Mouse (Mus musculus): ENCODE results near the gene Pfn4. TPM values are rescaled to one million over a fixed set of nuclear protein-coding genes. Genes with fewer than 3 reads are reported as not detected.
A peak's percentile ranks its signal among the peaks of the same experiment; 100 is the strongest.
"Not testable (repeated sequence)": the region's sequence is repeated elsewhere in the genome, so short reads cannot be mapped to it uniquely, and the experiment has no call there.

Pfn4 gene
- polyA plus RNA-seq, 1 experiment from 2014 or later, result 1.7 TPM

DNA sequence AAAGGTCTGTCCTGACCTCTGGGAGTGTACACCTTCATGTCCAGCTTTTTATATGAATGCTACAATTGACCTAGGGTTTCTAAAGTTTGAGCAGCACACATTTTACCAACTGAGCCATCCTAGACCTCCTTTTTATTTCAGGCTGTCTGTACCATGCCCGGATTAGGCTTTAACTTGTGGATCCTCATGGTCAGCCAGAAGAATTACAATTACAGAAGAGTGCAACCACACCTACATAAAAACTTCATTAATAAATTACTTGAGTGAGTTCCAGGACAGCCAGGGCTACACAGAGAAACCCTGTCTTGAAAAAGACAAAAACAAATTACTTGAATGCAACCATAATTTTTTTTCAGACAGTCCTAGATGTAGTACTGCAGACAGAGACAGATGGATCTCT lies 11.8 kb upstream of the Pfn4 start:
- Histone ChIP-seq H3K4me1 (replicated peaks) (no peaks in the 10 kb centered on the region), H3K27me3 (replicated peaks) (no peaks in the 10 kb centered on the region), H3K4me3 (replicated peaks) (no peak overlapping the region), H3K4me2 (replicated peaks) (no peak overlapping the region), H3K9me3 (no peaks in the 10 kb centered on the region), H3K36me3 (no peaks in the 10 kb centered on the region), H3K9ac (no peak overlapping the region), H3K27ac (no peak overlapping the region)
- no peak for ATAC-seq
- WGBS, result 72% methylated on average over 1 of the region's 1 CpGs

DNA sequence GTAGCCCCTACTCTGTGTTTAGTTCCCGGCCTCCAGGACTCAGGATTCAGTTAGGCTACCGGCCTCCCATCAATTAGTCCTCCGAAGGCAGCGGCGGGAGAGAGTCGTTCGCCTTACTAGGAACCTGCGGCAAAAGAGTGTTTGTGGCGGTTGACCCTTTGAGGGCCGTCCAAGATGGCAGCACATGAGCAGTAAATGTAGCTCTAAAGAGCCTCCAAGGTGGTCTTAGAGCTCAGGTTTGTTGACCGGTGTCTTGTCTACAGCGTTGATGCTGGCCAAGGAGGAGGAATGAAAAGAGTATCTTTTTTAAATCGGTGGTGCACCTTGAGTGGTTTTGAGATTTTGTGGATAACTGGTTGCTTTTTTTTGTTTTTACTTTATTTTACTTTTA lies 506 bp downstream of the Pfn4 start:
- peak overlapping the region; percentile 89 for H3K9ac ChIP-seq
- peak; percentile 35; the same call in 1 of the 2 replicates for ATAC-seq
- 22% methylated on average over 13 of the region's 13 CpGs for WGBS
- H3K4me1 ChIP-seq (replicated peaks), result 0 out of 2 replicates have a peak, but pooled peaks cover 4% of the 10 kb centered on the region
- H3K36me3 ChIP-seq, result no peaks in the 10 kb centered on the region
- H3K27me3 ChIP-seq (replicated peaks), result no peaks in the 10 kb centered on the region
- H3K27ac ChIP-seq, result peak overlapping the region; percentile 92; the same call in 1 of the 2 replicates
- H3K4me3 ChIP-seq (replicated peaks), result peak overlapping the region; percentile 69
- peak overlapping the region; percentile 89 for H3K4me2 ChIP-seq (replicated peaks)
- no peaks in the 10 kb centered on the region for H3K9me3 ChIP-seq

- no peak for ATAC-seq
Observed at GRCm38 (mm10) chr12:4774895-4775587, 6.2 kb downstream of the Pfn4 start.

DNA sequence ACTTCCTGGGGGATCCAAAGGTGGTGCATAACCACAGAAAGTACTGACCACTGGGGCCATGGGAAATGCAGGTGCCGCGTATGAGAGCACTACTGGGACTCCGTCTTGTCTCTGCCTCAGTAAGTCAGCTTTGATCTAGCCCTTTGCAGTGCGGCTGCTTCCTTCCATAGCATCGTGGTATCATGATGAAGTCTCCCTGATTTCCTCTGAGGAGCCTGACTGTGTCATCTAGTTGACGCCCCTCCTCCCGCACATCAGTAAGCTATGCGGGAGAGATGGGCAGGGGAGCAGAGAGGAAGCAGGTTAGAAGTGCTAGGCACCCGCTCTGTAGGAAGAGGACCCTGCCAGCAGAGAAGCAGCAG lies 6.7 kb downstream of the Pfn4 start:
- Histone ChIP-seq H3K36me3 (no peaks in the 10 kb centered on the region), H3K27me3 (replicated peaks) (no peaks in the 10 kb centered on the region), H3K4me1 (replicated peaks) (no peaks in the 10 kb centered on the region), H3K9ac (no peak overlapping the region), H3K9me3 (no peaks in the 10 kb centered on the region), H3K4me2 (replicated peaks) (no peak overlapping the region), H3K4me3 (replicated peaks) (no peak overlapping the region), H3K27ac (no peak overlapping the region)
- ATAC-seq, result no peak
- 77% methylated on average over 9 of the region's 9 CpGs for WGBS

More at GRCm38 (mm10) chr12:4774895-4775587, 6.2 kb downstream of the Pfn4 start:
- Histone ChIP-seq H3K4me2 (replicated peaks) (no peak overlapping the region), H3K4me1 (replicated peaks) (no peaks in the 10 kb centered on the region), H3K4me3 (replicated peaks) (no peak overlapping the region), H3K27ac (no peak overlapping the region), H3K9ac (no peak overlapping the region), H3K9me3 (no peaks in the 10 kb centered on the region), H3K36me3 (no peaks in the 10 kb centered on the region), H3K27me3 (replicated peaks) (no peaks in the 10 kb centered on the region)
- 84% methylated on average over 8 of the region's 8 CpGs for WGBS

- Histone ChIP-seq H3K4me3 (replicated peaks) (no peak overlapping the region), H3K4me2 (replicated peaks) (no peak overlapping the region), H3K4me1 (replicated peaks) (no peaks in the 10 kb centered on the region), H3K36me3 (no peaks in the 10 kb centered on the region), H3K9me3 (no peaks in the 10 kb centered on the region), H3K27me3 (replicated peaks) (no peaks in the 10 kb centered on the region), H3K27ac (no peak overlapping the region), H3K9ac (no peak overlapping the region)
- no peak for ATAC-seq
- WGBS, result 83% methylated on average over 6 of the region's 6 CpGs
Observed at GRCm38 (mm10) chr12:4777734-4778133, 8.9 kb downstream of the Pfn4 start.

DNA sequence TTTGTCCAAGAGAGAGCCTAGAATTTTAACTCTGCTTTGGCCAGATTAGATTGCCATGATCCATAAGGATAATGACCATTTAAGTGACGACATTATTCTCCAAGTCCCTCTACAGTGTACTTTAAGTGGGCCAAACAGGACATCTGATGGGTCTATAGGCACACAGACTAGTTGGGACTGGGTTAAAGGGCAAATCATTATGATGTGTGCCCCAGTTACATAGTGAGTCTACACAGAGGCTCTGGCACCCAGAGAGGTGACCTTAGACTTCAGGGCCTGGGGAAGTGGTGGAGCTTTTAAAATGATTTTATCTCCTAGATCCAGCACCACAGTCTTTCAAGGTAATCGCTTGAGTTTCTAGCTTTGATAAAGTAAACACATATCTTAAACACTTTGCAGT lies 11.4 kb downstream of the Pfn4 start:
- 59% methylated on average over 2 of the region's 2 CpGs for WGBS
- no peak for ATAC-seq
- no peaks in the 10 kb centered on the region for H3K4me1 ChIP-seq (replicated peaks)

DNA sequence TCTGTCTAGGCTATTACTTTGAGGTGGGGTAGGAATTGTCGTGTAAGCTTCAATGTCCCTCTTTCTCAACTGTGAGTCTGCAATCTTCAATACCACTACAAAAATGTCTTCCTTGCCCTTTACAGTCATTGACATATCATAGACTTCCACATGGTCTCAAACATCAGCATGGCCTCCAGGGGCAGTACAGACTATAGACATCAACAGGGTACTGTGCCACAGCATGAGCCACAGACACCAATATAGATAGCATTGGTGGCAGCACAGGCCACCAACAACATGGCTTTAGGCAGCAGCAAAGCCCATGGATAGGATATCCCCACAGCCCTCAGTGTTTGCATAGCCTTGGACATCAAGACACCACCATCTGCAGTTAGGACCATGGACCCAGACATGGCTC lies 12.4 kb downstream of the Pfn4 start:
- H3K27me3 ChIP-seq (replicated peaks), result no peaks in the 10 kb centered on the region
- no peak for ATAC-seq
- WGBS, result 88% methylated on average over 1 of the region's 1 CpGs
- H3K9ac ChIP-seq, result no peak overlapping the region
- H3K36me3 ChIP-seq, result no peaks in the 10 kb centered on the region
- H3K27ac ChIP-seq, result no peak overlapping the region
- no peaks in the 10 kb centered on the region for H3K9me3 ChIP-seq
- H3K4me1 ChIP-seq (replicated peaks), result no peaks in the 10 kb centered on the region
- no peak overlapping the region for H3K4me2 ChIP-seq (replicated peaks)
- H3K4me3 ChIP-seq (replicated peaks), result no peak overlapping the region

More for the DNA sequence above, 11.4 kb downstream of the Pfn4 start:
- Histone ChIP-seq H3K36me3 (no peaks in the 10 kb centered on the region), H3K9ac (no peak overlapping the region), H3K4me3 (replicated peaks) (no peak overlapping the region), H3K27me3 (replicated peaks) (no peaks in the 10 kb centered on the region), H3K9me3 (no peaks in the 10 kb centered on the region), H3K4me2 (replicated peaks) (no peak overlapping the region), H3K27ac (no peak overlapping the region)

- 85% methylated on average over 9 of the region's 9 CpGs for WGBS
- H3K4me2 ChIP-seq (replicated peaks); H3K9me3 ChIP-seq; ATAC-seq; H3K27ac ChIP-seq; H3K27me3 ChIP-seq (replicated peaks); H3K9ac ChIP-seq; H3K4me1 ChIP-seq (replicated peaks); H3K36me3 ChIP-seq; H3K4me3 ChIP-seq (replicated peaks): not testable (repeated sequence)
Observed at GRCm38 (mm10) chr12:4781725-4782404, 13.0 kb downstream of the Pfn4 start.

DNA sequence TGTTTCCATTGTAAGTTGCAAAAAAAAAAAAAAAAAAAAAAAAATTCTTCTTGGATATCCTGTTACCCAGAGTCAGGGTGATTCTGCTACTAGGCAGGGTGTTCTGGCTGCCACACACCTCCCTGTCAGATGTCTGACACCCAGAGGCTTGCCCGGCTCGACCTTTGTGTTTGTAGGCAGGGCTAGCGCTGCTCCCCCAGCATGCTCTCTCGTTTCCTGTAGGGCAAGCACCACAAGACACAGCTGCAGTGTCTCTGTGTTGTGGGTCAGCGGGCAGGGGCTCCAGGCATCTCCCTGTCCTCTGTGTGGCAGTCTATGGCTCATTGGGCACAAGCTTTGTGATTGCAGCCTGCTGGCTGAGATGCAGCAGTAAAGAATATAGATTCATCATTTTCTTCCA lies 14.8 kb downstream of the Pfn4 start:
- Histone ChIP-seq H3K9ac (no peak overlapping the region), H3K27me3 (replicated peaks) (no peaks in the 10 kb centered on the region), H3K4me2 (replicated peaks) (no peak overlapping the region), H3K4me1 (replicated peaks) (no peaks in the 10 kb centered on the region), H3K36me3 (no peaks in the 10 kb centered on the region), H3K9me3 (no peaks in the 10 kb centered on the region), H3K4me3 (replicated peaks) (no peak overlapping the region), H3K27ac (no peak overlapping the region)
- ATAC-seq, result no peak
- WGBS, result 56% methylated on average over 5 of the region's 5 CpGs

DNA sequence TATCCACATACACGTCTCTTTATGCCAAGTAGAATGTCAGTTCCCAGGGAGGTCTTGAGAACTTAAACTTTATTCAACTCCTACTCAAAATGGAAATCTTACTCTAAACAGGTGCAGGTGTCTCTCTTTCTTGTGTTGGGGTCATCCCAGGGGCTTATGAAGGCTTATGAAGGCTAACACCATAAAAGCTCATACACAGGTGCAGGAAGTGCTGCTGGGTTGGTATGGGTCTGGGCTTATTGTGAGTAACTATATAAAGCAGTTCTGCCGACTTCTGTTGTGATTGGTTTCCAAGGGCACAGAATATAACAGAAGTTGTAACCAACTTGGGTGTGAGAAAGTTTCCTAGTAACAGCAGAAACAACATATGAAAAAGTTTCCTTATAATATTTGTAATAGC lies 15.6 kb downstream of the Pfn4 start:
- WGBS, result 65% methylated on average over 2 of the region's 2 CpGs
- Histone ChIP-seq H3K27ac (no peak overlapping the region), H3K4me1 (replicated peaks) (no peaks in the 10 kb centered on the region), H3K27me3 (replicated peaks) (no peaks in the 10 kb centered on the region), H3K9me3 (no peaks in the 10 kb centered on the region), H3K4me3 (replicated peaks) (no peak overlapping the region), H3K4me2 (replicated peaks) (no peak overlapping the region), H3K9ac (no peak overlapping the region), H3K36me3 (no peaks in the 10 kb centered on the region)
- ATAC-seq, result no peak

DNA sequence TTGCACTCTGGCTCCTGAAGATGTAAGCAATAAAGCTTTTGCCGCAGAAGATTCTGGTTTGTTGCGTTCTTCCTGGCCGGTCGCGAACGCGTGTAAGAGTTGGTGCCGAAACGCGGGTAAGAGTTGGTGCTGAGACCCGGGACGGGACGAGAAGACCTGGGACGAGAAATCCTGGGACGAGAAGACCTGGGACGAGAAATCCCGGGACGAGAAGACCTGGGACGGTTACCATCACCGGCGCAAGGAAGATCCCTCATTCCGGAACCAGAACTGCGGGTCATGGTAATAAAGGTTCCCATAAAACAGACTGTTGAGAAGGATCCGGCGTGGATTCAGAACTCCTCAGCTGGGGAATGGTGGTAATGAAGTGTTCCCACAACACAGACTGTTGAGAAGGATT lies 19.3 kb downstream of the Pfn4 start:
- WGBS, result 96% methylated on average over 25 of the region's 25 CpGs
- H3K4me1 ChIP-seq (replicated peaks); H3K4me3 ChIP-seq (replicated peaks); H3K9ac ChIP-seq; H3K27me3 ChIP-seq (replicated peaks); ATAC-seq; H3K27ac ChIP-seq; H3K4me2 ChIP-seq (replicated peaks); H3K9me3 ChIP-seq; H3K36me3 ChIP-seq: not testable (repeated sequence)

GRCm38 (mm10) chr12:4793718-4794117 lies 24.9 kb downstream of the Pfn4 start:
- Histone ChIP-seq H3K27ac (no peak overlapping the region), H3K4me2 (replicated peaks) (no peak overlapping the region), H3K9ac (no peak overlapping the region), H3K27me3 (replicated peaks) (no peaks in the 10 kb centered on the region), H3K4me3 (replicated peaks) (no peak overlapping the region), H3K36me3 (no peaks in the 10 kb centered on the region), H3K4me1 (replicated peaks) (no peaks in the 10 kb centered on the region), H3K9me3 (no peaks in the 10 kb centered on the region)
- 81% methylated on average over 1 of the region's 1 CpGs for WGBS
- ATAC-seq, result no peak

DNA sequence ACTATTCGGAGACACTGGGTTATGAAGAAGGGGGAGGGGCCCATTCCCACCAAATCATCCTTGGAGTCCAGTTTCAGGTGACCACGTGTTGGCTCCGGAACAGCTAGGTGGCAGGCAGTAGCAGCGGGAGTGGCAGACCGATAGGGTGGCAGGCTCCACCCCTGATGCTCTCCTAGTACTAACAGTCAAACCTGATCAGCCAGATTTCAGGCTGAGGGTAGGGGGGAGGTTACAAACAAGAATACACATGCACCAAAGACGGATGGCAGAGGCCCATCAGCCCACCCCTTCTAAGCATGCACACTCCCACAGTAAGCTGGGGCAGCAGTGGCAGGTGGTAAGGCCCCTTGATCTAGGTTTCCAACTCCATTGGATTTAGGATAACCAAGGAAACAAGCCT lies 28.6 kb downstream of the Pfn4 start:
- not testable (repeated sequence) for H3K9ac ChIP-seq; H3K4me2 ChIP-seq (replicated peaks); H3K27me3 ChIP-seq (replicated peaks); H3K9me3 ChIP-seq; H3K4me3 ChIP-seq (replicated peaks); H3K4me1 ChIP-seq (replicated peaks); ATAC-seq; H3K36me3 ChIP-seq; H3K27ac ChIP-seq
- 63% methylated on average over 6 of the region's 6 CpGs for WGBS

Data from intestine, embryonic 15.5 days (tissue).